Comparison of ENCODE assay signal across 10 mouse cellular contexts in genomic region chr3:89386438-89387420, GRCm38 (mm10). TPM values are rescaled to one million over a fixed set of nuclear protein-coding genes. Genes with fewer than 3 reads are reported as not detected.
DNase-seq lines count a peak whose midpoint lies in the region; ATAC-seq and TF ChIP-seq lines count a peak whose summit lies in the region.
"Had no signal": no experiment of that assay in that cellular context is flagged by ENCODE, and none has a peak within 500 bp of the region (broad histone marks: within the 10 kb centered on the region; RNA-seq: fewer than 3 reads in every experiment).

No protein-coding gene starts in this region.

- 39% methylated on average over 17 of the region's 17 CpGs for WGBS in embryonic facial prominence, embryonic 12.5 days
- 73% methylated on average over 16 of the region's 17 CpGs for WGBS in macrophage (ENCODE audit: missing documents)

- 0 out of 2 replicates have a peak overlapping the region, but pooled peaks have one; percentile 75 for H3K27ac ChIP-seq in layer of hippocampus, adult 2 months
- H3K27ac ChIP-seq in embryonic facial prominence, embryonic 12.5 days: no peak overlapping the region
- H3K27ac ChIP-seq in macrophage: peak overlapping the region; percentile 39

- TF ChIP-seq CTCF in layer of hippocampus, adult 2 months (conservative IDR thresholded peaks at IDR 0.05): no peak

- peaks cover 12% of the 10 kb centered on the region for H3K27me3 ChIP-seq in embryonic facial prominence, embryonic 12.5 days

- peak; percentile 43 for DNase-seq in adrenal gland, adult 2 months
- DNase-seq in adrenal gland, postnatal 25 days: no peak
- no peak for DNase-seq in layer of hippocampus, adult 2 months (ENCODE audit: low spot score in 2 of 2)
- no peak for DNase-seq in layer of hippocampus, postnatal 14 days (ENCODE audit: low spot score in 2 of 2)
- no peak for DNase-seq in ovary, postnatal 36 days (ENCODE audit: low spot score)
- DNase-seq in ovary, postnatal 10 days (ENCODE audit: low spot score): no peak

- H3K36me3 ChIP-seq in embryonic facial prominence, embryonic 12.5 days: no peaks in the 10 kb centered on the region
- peaks cover 3% of the 10 kb centered on the region; the same call in 1 of the 2 replicates for H3K36me3 ChIP-seq in macrophage (ENCODE audit: inconsistent target)

- ATAC-seq in embryonic facial prominence, embryonic 12.5 days (ENCODE audit: insufficient number of reproducible peaks, insufficient read depth, low FRiP score, low TSS enrichment): no peak

- peaks cover 39% of the 10 kb centered on the region for H3K4me1 ChIP-seq in embryonic facial prominence, embryonic 12.5 days

- peaks cover 99% of the 10 kb centered on the region for H3K79me2 ChIP-seq in macrophage (ENCODE audit: inconsistent target)

- peak overlapping the region; percentile 5; the same call in 1 of the 2 replicates for H3K4me2 ChIP-seq in embryonic facial prominence, embryonic 12.5 days (replicated peaks)

- 0 out of 2 replicates have a peak overlapping the region, but pooled peaks have one; percentile 15 for H3K9ac ChIP-seq in embryonic facial prominence, embryonic 12.5 days

- no peaks in the 10 kb centered on the region for H3K9me3 ChIP-seq in embryonic facial prominence, embryonic 12.5 days

- H3K4me3 ChIP-seq in layer of hippocampus, adult 2 months: no peak overlapping the region
- no peak overlapping the region for H3K4me3 ChIP-seq in embryonic facial prominence, embryonic 12.5 days
- no peak overlapping the region for H3K4me3 ChIP-seq in macrophage (ENCODE audit: inconsistent target)

RNA-seq across cellular contexts. Expression of gene Zbtb7b, which starts 7.8 kb away (rescaled TPM):
- total RNA-seq in adrenal gland, adult 2 months (2021): 100 to 1,000 TPM in 1 of 2 experiments, 10 to 100 TPM in 1; 84.0 to 102 TPM
- 117 and 121 TPM in 2 replicates for polyA plus RNA-seq in adrenal gland, adult 2 months (2012; rRNA removed)
- 98.2 and 110 TPM in 2 replicates for total RNA-seq in adrenal gland, postnatal 25 days (2021)
- 10 to 100 TPM; 11.3 to 13.4 TPM for total RNA-seq in layer of hippocampus, adult 2 months (2021)
- 10 to 100 TPM; 12.1 to 15.1 TPM for total RNA-seq in layer of hippocampus, postnatal 14 days (2021)
- 0.83 and 1.9 TPM in 2 replicates for polyA plus RNA-seq in embryonic facial prominence, embryonic 12.5 days (2016; fragmentation: Nextera tagmentation; extraction: Ambion mirVana)
- 10 to 100 TPM in 20 of 26 experiments, 1 to 10 TPM in 6; 2.5 to 53.1 (median 18.1) TPM for total RNA-seq in macrophage (2018; cell fraction: chromatin; rRNA removed)
- total RNA-seq in macrophage (2018; cell fraction: cytosol; rRNA removed): 10 to 100 TPM; 23.0 to 84.5 (median 54.9) TPM
- total RNA-seq in macrophage (2018; cell fraction: nucleus; rRNA removed): 10 to 100 TPM; 11.2 to 95.4 (median 44.7) TPM
- 41.6 to 50.1 TPM (median 42.1 TPM) in 3 replicates for polyA plus RNA-seq in macrophage (2018)

RNA-seq across cellular contexts. Expression of gene Lenep, which starts 15.9 kb away (rescaled TPM):
- total RNA-seq in adrenal gland, adult 2 months (2021): 1 to 10 TPM; 1.7 to 1.8 TPM
- 0.58 TPM in 1 of 2 replicates, not detected in the other for polyA plus RNA-seq in adrenal gland, adult 2 months (2012; rRNA removed)
- total RNA-seq in adrenal gland, postnatal 25 days (2021): 3.1 TPM in 1 of 2 replicates, not detected in the other
- total RNA-seq in layer of hippocampus, adult 2 months (2021): 1 to 10 TPM; 5.8 to 7.1 TPM
- total RNA-seq in layer of hippocampus, postnatal 14 days (2021): 1 to 10 TPM; 3.2 to 4.3 TPM
- 0.09 and 0.64 TPM in 2 replicates for polyA plus RNA-seq in embryonic facial prominence, embryonic 12.5 days (2016; fragmentation: Nextera tagmentation; extraction: Ambion mirVana)
- total RNA-seq in macrophage (2018; cell fraction: chromatin; rRNA removed): 1 to 10 TPM in 16 of 26 experiments, under 1 TPM in 1, not detected in 9; 0.53 to 6.3 (median 2.0) TPM
- under 1 TPM in 5 of 26 experiments, not detected in 21; 0.07 to 0.24 (median 0.11) TPM for total RNA-seq in macrophage (2018; cell fraction: cytosol; rRNA removed)
- total RNA-seq in macrophage (2018; cell fraction: nucleus; rRNA removed): 1 to 10 TPM in 16 of 26 experiments, under 1 TPM in 6, not detected in 4; 0.39 to 8.9 (median 2.0) TPM
- not detected in 3 replicates for polyA plus RNA-seq in macrophage (2018)
- polyA plus RNA-seq: gonadal fat pad, adult 2 months had no signal

RNA-seq across cellular contexts. Expression of gene Dcst1, which starts 21.7 kb away (rescaled TPM):
- total RNA-seq in adrenal gland, adult 2 months (2021): under 1 TPM in 1 of 2 experiments, not detected in 1; 0.41 TPM
- polyA plus RNA-seq in adrenal gland, adult 2 months (2012; rRNA removed): 0.46 and 0.53 TPM in 2 replicates
- total RNA-seq in adrenal gland, postnatal 25 days (2021): 0.55 TPM in 1 of 2 replicates, not detected in the other
- total RNA-seq in layer of hippocampus, adult 2 months (2021): not detected
- total RNA-seq in layer of hippocampus, postnatal 14 days (2021): under 1 TPM in 1 of 2 experiments, not detected in 1; 0.21 TPM
- polyA plus RNA-seq in embryonic facial prominence, embryonic 12.5 days (2016; fragmentation: Nextera tagmentation; extraction: Ambion mirVana): 0.32 and 0.57 TPM in 2 replicates
- not detected for total RNA-seq in macrophage (2018; cell fraction: chromatin; rRNA removed)
- total RNA-seq in macrophage (2018; cell fraction: cytosol; rRNA removed): not detected
- total RNA-seq in macrophage (2018; cell fraction: nucleus; rRNA removed): not detected
- not detected in 3 replicates for polyA plus RNA-seq in macrophage (2018)
- polyA plus RNA-seq: cortical plate, adult 2 months had no signal

RNA-seq across cellular contexts. Expression of gene Flad1, which starts 24.9 kb away (rescaled TPM):
- 10 to 100 TPM; 32.2 to 50.7 TPM for total RNA-seq in adrenal gland, adult 2 months (2021)
- 33.2 and 45.2 TPM in 2 replicates for polyA plus RNA-seq in adrenal gland, adult 2 months (2012; rRNA removed)
- 34.7 and 35.4 TPM in 2 replicates for total RNA-seq in adrenal gland, postnatal 25 days (2021)
- 10 to 100 TPM; 37.2 to 39.8 TPM for total RNA-seq in layer of hippocampus, adult 2 months (2021)
- 10 to 100 TPM; 30.4 to 30.5 TPM for total RNA-seq in layer of hippocampus, postnatal 14 days (2021)
- polyA plus RNA-seq in embryonic facial prominence, embryonic 12.5 days (2016; fragmentation: Nextera tagmentation; extraction: Ambion mirVana): 30.3 TPM in 2 replicates
- total RNA-seq in macrophage (2018; cell fraction: chromatin; rRNA removed): 10 to 100 TPM; 14.7 to 55.7 (median 35.5) TPM
- 10 to 100 TPM; 12.4 to 27.6 (median 19.2) TPM for total RNA-seq in macrophage (2018; cell fraction: cytosol; rRNA removed)
- 10 to 100 TPM; 11.5 to 47.7 (median 28.4) TPM for total RNA-seq in macrophage (2018; cell fraction: nucleus; rRNA removed)
- 11.3 to 17.1 TPM (median 16.4 TPM) in 3 replicates for polyA plus RNA-seq in macrophage (2018)

RNA-seq across cellular contexts. Expression of gene Dcst2, which starts 25.0 kb away (rescaled TPM):
- 1 to 10 TPM in 1 of 2 experiments, under 1 TPM in 1; 0.40 to 1.3 TPM for total RNA-seq in adrenal gland, adult 2 months (2021)
- 0.61 and 1.2 TPM in 2 replicates for polyA plus RNA-seq in adrenal gland, adult 2 months (2012; rRNA removed)
- 0.38 and 0.76 TPM in 2 replicates for total RNA-seq in adrenal gland, postnatal 25 days (2021)
- under 1 TPM; 0.29 to 0.77 TPM for total RNA-seq in layer of hippocampus, adult 2 months (2021)
- under 1 TPM; 0.41 to 0.76 TPM for total RNA-seq in layer of hippocampus, postnatal 14 days (2021)
- polyA plus RNA-seq in embryonic facial prominence, embryonic 12.5 days (2016; fragmentation: Nextera tagmentation; extraction: Ambion mirVana): 0.13 and 0.38 TPM in 2 replicates
- total RNA-seq in macrophage (2018; cell fraction: chromatin; rRNA removed): under 1 TPM in 2 of 26 experiments, not detected in 24; 0.31 to 0.42 TPM
- total RNA-seq in macrophage (2018; cell fraction: cytosol; rRNA removed): under 1 TPM in 1 of 26 experiments, not detected in 25; 0.03 TPM
- total RNA-seq in macrophage (2018; cell fraction: nucleus; rRNA removed): under 1 TPM in 1 of 26 experiments, not detected in 25; 0.22 TPM
- polyA plus RNA-seq in macrophage (2018): not detected in 3 replicates
